25 mouse cellular contexts compared by ENCODE assay signal in genomic region chr1:191197916-191198315, GRCm38 (mm10). TPM values are rescaled to one million over a fixed set of nuclear protein-coding genes. Genes with fewer than 3 reads are reported as not detected.
A peak's percentile ranks its signal among the peaks of the same experiment; 100 is the strongest.
DNase-seq lines count a peak whose midpoint lies in the region; ATAC-seq and TF ChIP-seq lines count a peak whose summit lies in the region.
"Had no signal": no experiment of that assay in that cellular context is flagged by ENCODE, and none has a peak within 500 bp of the region (broad histone marks: within the 10 kb centered on the region; RNA-seq: fewer than 3 reads in every experiment).

No protein-coding gene starts in this region.

- no peak overlapping the region for H3K9ac ChIP-seq in liver, embryonic 16.5 days (ENCODE audit: low read depth, low read length)
- no peak overlapping the region for H3K9ac ChIP-seq in intestine, embryonic 15.5 days
- H3K9ac ChIP-seq: embryonic facial prominence, embryonic 13.5 days; heart, embryonic 15.5 days; hindbrain, embryonic 12.5 days; midbrain, embryonic 12.5 days; stomach, embryonic 15.5 days had no signal

- WGBS in bone marrow, adult 2 months: 2% methylated on average over 7 of the region's 7 CpGs
- 14% methylated on average over 7 of the region's 7 CpGs for WGBS in liver, embryonic 16.5 days (ENCODE audit: insufficient replicate concordance)
- 67% methylated on average over 7 of the region's 7 CpGs for WGBS in intestine, embryonic 15.5 days

- ATAC-seq in liver, embryonic 16.5 days (ENCODE audit: low read depth): no peak; the same call in 1 of the 2 replicates
- peak; percentile 44 for ATAC-seq in neutrophil, adult 5-6 weeks (ENCODE audit: extremely low read depth, insufficient number of reproducible peaks, low FRiP score, poor library complexity, severe bottlenecking)
- no peak for ATAC-seq in intestine, embryonic 15.5 days
- ATAC-seq: activated CD4-positive, CD25-positive, alpha-beta regulatory T cell, adult 4 months had no signal

- H3K36me3 ChIP-seq in liver, embryonic 16.5 days (ENCODE audit: control insufficient read depth, insufficient read depth): no peaks in the 10 kb centered on the region
- no peaks in the 10 kb centered on the region for H3K36me3 ChIP-seq in intestine, embryonic 15.5 days
- H3K36me3 ChIP-seq: embryonic facial prominence, embryonic 13.5 days; heart, embryonic 15.5 days; hindbrain, embryonic 12.5 days; midbrain, embryonic 12.5 days; stomach, embryonic 15.5 days had no signal

- peak overlapping the region; percentile 19; the same call in 1 of the 2 replicates for H3K4me2 ChIP-seq in liver, embryonic 16.5 days (ENCODE audit: low read depth, low read length)
- H3K4me2 ChIP-seq in intestine, embryonic 15.5 days (replicated peaks): no peak overlapping the region
- H3K4me2 ChIP-seq: embryonic facial prominence, embryonic 13.5 days; heart, embryonic 15.5 days; hindbrain, embryonic 12.5 days; midbrain, embryonic 12.5 days; stomach, embryonic 15.5 days had no signal

- no peaks in the 10 kb centered on the region for H3K9me3 ChIP-seq in liver, embryonic 16.5 days (replicated peaks; ENCODE audit: control insufficient read depth, low read length)
- no peaks in the 10 kb centered on the region for H3K9me3 ChIP-seq in intestine, embryonic 15.5 days
- H3K9me3 ChIP-seq: embryonic facial prominence, embryonic 13.5 days; heart, embryonic 15.5 days; hindbrain, embryonic 12.5 days; midbrain, embryonic 12.5 days; stomach, embryonic 15.5 days had no signal

- H3K4me1 ChIP-seq in bone marrow, adult 2 months (ENCODE audit: control insufficient read depth, insufficient read depth, low read length): peaks cover 8% of the 10 kb centered on the region
- no peaks in the 10 kb centered on the region for H3K4me1 ChIP-seq in liver, embryonic 16.5 days (ENCODE audit: control insufficient read depth, low read depth, low read length)
- H3K4me1 ChIP-seq in intestine, embryonic 15.5 days (replicated peaks): no peaks in the 10 kb centered on the region; the same call in 1 of the 2 replicates
- H3K4me1 ChIP-seq: heart, embryonic 15.5 days; hindbrain, embryonic 12.5 days; midbrain, embryonic 12.5 days; stomach, embryonic 15.5 days had no signal

- H3K27ac ChIP-seq in bone marrow, adult 2 months (ENCODE audit: control insufficient read depth, insufficient read depth, low read depth, low read length, poor library complexity): peak overlapping the region; percentile 59
- peak overlapping the region; percentile 13; the same call in 1 of the 2 replicates for H3K27ac ChIP-seq in liver, embryonic 16.5 days (ENCODE audit: low read length)
- H3K27ac ChIP-seq in intestine, embryonic 15.5 days: no peak overlapping the region
- H3K27ac ChIP-seq: embryonic facial prominence, embryonic 13.5 days; heart, embryonic 15.5 days; hindbrain, embryonic 12.5 days; midbrain, embryonic 12.5 days; stomach, embryonic 15.5 days had no signal

- no peaks in the 10 kb centered on the region for H3K27me3 ChIP-seq in liver, embryonic 16.5 days (ENCODE audit: control insufficient read depth, insufficient read depth, low read depth, low read length)
- no peaks in the 10 kb centered on the region for H3K27me3 ChIP-seq in intestine, embryonic 15.5 days (replicated peaks)
- H3K27me3 ChIP-seq: embryonic facial prominence, embryonic 13.5 days; heart, embryonic 15.5 days; hindbrain, embryonic 12.5 days; stomach, embryonic 15.5 days had no signal

- H3K4me3 ChIP-seq in bone marrow, adult 2 months (replicated peaks; ENCODE audit: control insufficient read depth, low read depth, low read length): no peak overlapping the region
- no peak overlapping the region for H3K4me3 ChIP-seq in liver, embryonic 16.5 days (ENCODE audit: low read depth, low read length)
- H3K4me3 ChIP-seq in intestine, embryonic 15.5 days (replicated peaks): no peak overlapping the region
- H3K4me3 ChIP-seq: embryonic facial prominence, embryonic 13.5 days; heart, embryonic 15.5 days; hindbrain, embryonic 12.5 days; midbrain, embryonic 12.5 days; stomach, embryonic 15.5 days had no signal

- TF ChIP-seq CTCF in bone marrow, adult 2 months (IDR thresholded peaks at IDR 0.05; ENCODE audit: control insufficient read depth, insufficient read depth, low read length): no peak

- TF ChIP-seq POLR2A in bone marrow, adult 2 months (IDR thresholded peaks at IDR 0.05; ENCODE audit: borderline replicate concordance, control insufficient read depth, low read depth, low read length): no peak

- DNase-seq in lung, postnatal 36 days: peak; percentile 46
- DNase-seq in lung, postnatal 10 days: no peak
- DNase-seq in layer of hippocampus, adult 9-10 months (ENCODE audit: low spot score): no peak
- no peak for DNase-seq in thymus, postnatal 25 days
- DNase-seq: cerebellum, adult 18-20 months; gastrocnemius, postnatal 25 days; kidney, adult 18-20 months; kidney, postnatal 36 days; layer of hippocampus, postnatal 36 days; left cerebral cortex, postnatal 4 days; right cerebral cortex, postnatal 25 days; thymus, postnatal 14 days had no signal

RNA-seq across cellular contexts. Expression of gene Atf3, which starts 19.9 kb away (rescaled TPM):
- polyA plus RNA-seq in bone marrow, adult 2 months (2011; ENCODE audit: insufficient read depth, insufficient read length, low replicate concordance, missing spikeins): 8.4 TPM in 1 of 2 replicates, not detected in the other
- 1.5 and 1.9 TPM in 2 replicates for polyA plus RNA-seq in liver, embryonic 16.5 days (2015; fragmentation: Nextera tagmentation; extraction: Ambion mirVana)
- total RNA-seq in neutrophil, adult 5-6 weeks (2017): 120 and 181 TPM in 2 replicates
- 4.1 and 4.9 TPM in 2 replicates for polyA plus RNA-seq in intestine, embryonic 15.5 days (2015; fragmentation: Nextera tagmentation; extraction: Ambion mirVana)
- polyA plus RNA-seq: activated CD4-positive, CD25-positive, alpha-beta regulatory T cell, adult 4 months had no signal

RNA-seq across cellular contexts. Expression of gene Fam71a, which starts 33.3 kb away (rescaled TPM):
- not detected in 2 replicates for polyA plus RNA-seq in bone marrow, adult 2 months (2011; ENCODE audit: insufficient read depth, insufficient read length, low replicate concordance, missing spikeins)
- not detected in 2 replicates for polyA plus RNA-seq in liver, embryonic 16.5 days (2015; fragmentation: Nextera tagmentation; extraction: Ambion mirVana)
- total RNA-seq in neutrophil, adult 5-6 weeks (2017): 10.4 and 13.8 TPM in 2 replicates
- not detected in 2 replicates for polyA plus RNA-seq in intestine, embryonic 15.5 days (2015; fragmentation: Nextera tagmentation; extraction: Ambion mirVana)
- total RNA-seq: adrenal gland, postnatal 4 days; gastrocnemius, postnatal 25 days; layer of hippocampus, postnatal 36 days; left cerebral cortex, postnatal 4 days had no signal
- polyA plus RNA-seq: activated CD4-positive, CD25-positive, alpha-beta regulatory T cell, adult 4 months; cortical plate, adult 2 months; embryonic facial prominence, embryonic 13.5 days; heart, embryonic 15.5 days; hindbrain, embryonic 12.5 days; midbrain, embryonic 12.5 days; neural tube, embryonic 11.5 days; stomach, embryonic 15.5 days had no signal
